Mouse (Mus musculus) ovary, postnatal 10 days (tissue): ENCODE data around the gene Lrch1.

Experiments
- DNase-seq: peaks from one replicate; pipeline ENCODE4 v3.0.0; 2022; ENCODE audit warnings: low spot score

Lrch1 gene

GRCm38 (mm10) chr14:74893085-74893648, 54.5 kb downstream of the Lrch1 start:
- no peak for DNase-seq

- DNase-seq, result no peak
Measured at GRCm38 (mm10) chr14:74889304-74889703, 58.4 kb downstream of the Lrch1 start.

GRCm38 (mm10) chr14:74888103-74888502, 59.6 kb downstream of the Lrch1 start:
- no peak for DNase-seq

- DNase-seq, result no peak
Measured at GRCm38 (mm10) chr14:74886453-74886852, 61.2 kb downstream of the Lrch1 start.

- no peak for DNase-seq
Measured at GRCm38 (mm10) chr14:74884920-74885319, 62.8 kb downstream of the Lrch1 start.

GRCm38 (mm10) chr14:74884024-74884680, 63.5 kb downstream of the Lrch1 start:
- DNase-seq, result peak; percentile 48

- DNase-seq, result no peak
Measured at GRCm38 (mm10) chr14:74883204-74883603, 64.5 kb downstream of the Lrch1 start.

- DNase-seq, result no peak
Measured at GRCm38 (mm10) chr14:74882754-74883153, 64.9 kb downstream of the Lrch1 start.

- no peak for DNase-seq
Measured at GRCm38 (mm10) chr14:74880868-74881267, 66.8 kb downstream of the Lrch1 start.

GRCm38 (mm10) chr14:74879480-74879879, 68.2 kb downstream of the Lrch1 start:
- no peak for DNase-seq

- no peak for DNase-seq
Measured at GRCm38 (mm10) chr14:74877287-74877686, 70.4 kb downstream of the Lrch1 start.

- DNase-seq, result no peak
Measured at GRCm38 (mm10) chr14:74871220-74871619, 76.5 kb downstream of the Lrch1 start.

- DNase-seq, result no peak
Measured at GRCm38 (mm10) chr14:74868902-74869230, 78.8 kb downstream of the Lrch1 start.

GRCm38 (mm10) chr14:74868188-74868901, 79.3 kb downstream of the Lrch1 start:
- no peak for DNase-seq

- DNase-seq, result no peak
Measured at GRCm38 (mm10) chr14:74867076-74868042, 80.3 kb downstream of the Lrch1 start.

GRCm38 (mm10) chr14:74865738-74866137, 81.9 kb downstream of the Lrch1 start:
- no peak for DNase-seq

GRCm38 (mm10) chr14:74864805-74865483, 82.7 kb downstream of the Lrch1 start:
- DNase-seq, result no peak

GRCm38 (mm10) chr14:74861456-74861855, 86.2 kb downstream of the Lrch1 start:
- DNase-seq, result no peak

- no peak for DNase-seq
Measured at GRCm38 (mm10) chr14:74859154-74859553, 88.5 kb downstream of the Lrch1 start.

GRCm38 (mm10) chr14:74855429-74855828, 92.2 kb downstream of the Lrch1 start:
- no peak for DNase-seq

GRCm38 (mm10) chr14:74853759-74854100, 93.9 kb downstream of the Lrch1 start:
- DNase-seq, result no peak
